ENCODE assay signal across 19 mouse cellular contexts in genomic region chr10:105453441-105453840, GRCm38 (mm10).
A peak's percentile ranks its signal among the peaks of the same experiment; 100 is the strongest.
DNase-seq lines count a peak whose midpoint lies in the region; ATAC-seq lines count a peak whose summit lies in the region.
"Had no signal": no experiment of that assay in that cellular context is flagged by ENCODE, and none has a peak within 500 bp of the region (broad histone marks: within the 10 kb centered on the region; RNA-seq: fewer than 3 reads in every experiment).

No protein-coding gene starts in this region.

- ATAC-seq in hindbrain, embryonic 11.5 days (ENCODE audit: low FRiP score) = peak; percentile 27; the same call in 1 of the 2 replicates
- no peak for ATAC-seq in hindbrain, embryonic 12.5 days (ENCODE audit: low FRiP score)
- ATAC-seq in midbrain, embryonic 14.5 days (ENCODE audit: low FRiP score, low TSS enrichment) = no peak
- no peak for ATAC-seq in midbrain, embryonic 13.5 days
- ATAC-seq: activated CD4-positive, CD25-positive, alpha-beta regulatory T cell, adult 4 months; forebrain, embryonic 14.5 days; Patski had no signal

- no peak overlapping the region for H3K4me2 ChIP-seq in hindbrain, embryonic 11.5 days (replicated peaks; ENCODE audit: low read depth, low read length)
- no peak overlapping the region for H3K4me2 ChIP-seq in hindbrain, embryonic 12.5 days (replicated peaks)
- H3K4me2 ChIP-seq in midbrain, embryonic 14.5 days (ENCODE audit: low read length) = no peak overlapping the region
- no peak overlapping the region for H3K4me2 ChIP-seq in midbrain, embryonic 13.5 days (replicated peaks)
- H3K4me2 ChIP-seq: embryonic facial prominence, embryonic 13.5 days; heart, embryonic 12.5 days; hindbrain, embryonic 13.5 days had no signal

- DNase-seq in hindbrain, embryonic 11.5 days (ENCODE audit: low spot score) = no peak
- DNase-seq in kidney, postnatal 14 days = peak; percentile 25
- DNase-seq in kidney, adult 11 months = no peak
- DNase-seq in midbrain, embryonic 14.5 days = peak; percentile 13
- DNase-seq in limb, embryonic 10.5 days (ENCODE audit: low spot score) = no peak
- DNase-seq: adrenal gland, postnatal 14 days; cerebellum, adult 11-12 months; cerebellum, adult 9-10 months; cerebellum, postnatal 36 days; gastrocnemius, adult 2 months; gastrocnemius, postnatal 25 days had no signal

- H3K27me3 ChIP-seq in hindbrain, embryonic 11.5 days (ENCODE audit: control insufficient read depth, insufficient read depth, low read length) = no peaks in the 10 kb centered on the region
- no peaks in the 10 kb centered on the region for H3K27me3 ChIP-seq in hindbrain, embryonic 12.5 days
- no peaks in the 10 kb centered on the region for H3K27me3 ChIP-seq in midbrain, embryonic 14.5 days (ENCODE audit: control insufficient read depth, insufficient read depth, low read length)
- no peaks in the 10 kb centered on the region for H3K27me3 ChIP-seq in midbrain, embryonic 13.5 days
- H3K27me3 ChIP-seq in limb, embryonic 10.5 days (ENCODE audit: low read depth, poor library complexity, severe bottlenecking) = no peaks in the 10 kb centered on the region
- H3K27me3 ChIP-seq: embryonic facial prominence, embryonic 13.5 days; heart, embryonic 12.5 days; hindbrain, embryonic 13.5 days; Patski had no signal

- 81% methylated on average over 8 of the region's 8 CpGs for WGBS in hindbrain, embryonic 11.5 days
- 71% methylated on average over 8 of the region's 8 CpGs for WGBS in hindbrain, embryonic 12.5 days
- WGBS in midbrain, embryonic 14.5 days = 65% methylated on average over 8 of the region's 8 CpGs
- WGBS in midbrain, embryonic 13.5 days = 65% methylated on average over 8 of the region's 8 CpGs
- WGBS in limb, embryonic 10.5 days = 93% methylated on average over 8 of the region's 8 CpGs

- no peak overlapping the region for H3K9ac ChIP-seq in hindbrain, embryonic 11.5 days (ENCODE audit: low read depth, low read length)
- no peak overlapping the region for H3K9ac ChIP-seq in hindbrain, embryonic 12.5 days
- H3K9ac ChIP-seq in midbrain, embryonic 14.5 days (replicated peaks; ENCODE audit: low read length) = no peak overlapping the region
- no peak overlapping the region for H3K9ac ChIP-seq in midbrain, embryonic 13.5 days (replicated peaks)
- H3K9ac ChIP-seq: embryonic facial prominence, embryonic 13.5 days; heart, embryonic 12.5 days; hindbrain, embryonic 13.5 days had no signal

- no peaks in the 10 kb centered on the region for H3K9me3 ChIP-seq in hindbrain, embryonic 11.5 days (ENCODE audit: control insufficient read depth, low read length)
- no peaks in the 10 kb centered on the region for H3K9me3 ChIP-seq in hindbrain, embryonic 12.5 days (replicated peaks)
- no peaks in the 10 kb centered on the region for H3K9me3 ChIP-seq in midbrain, embryonic 14.5 days (ENCODE audit: control insufficient read depth, low read length)
- H3K9me3 ChIP-seq in midbrain, embryonic 13.5 days = no peaks in the 10 kb centered on the region
- H3K9me3 ChIP-seq in limb, embryonic 10.5 days (replicated peaks) = no peaks in the 10 kb centered on the region
- H3K9me3 ChIP-seq: embryonic facial prominence, embryonic 13.5 days; heart, embryonic 12.5 days; hindbrain, embryonic 13.5 days had no signal

- H3K27ac ChIP-seq in hindbrain, embryonic 11.5 days (ENCODE audit: low read depth, low read length) = no peak overlapping the region
- H3K27ac ChIP-seq in hindbrain, embryonic 12.5 days = no peak overlapping the region
- no peak overlapping the region for H3K27ac ChIP-seq in midbrain, embryonic 14.5 days (replicated peaks; ENCODE audit: low read depth, low read length)
- no peak overlapping the region for H3K27ac ChIP-seq in midbrain, embryonic 13.5 days
- H3K27ac ChIP-seq in limb, embryonic 10.5 days = no peak overlapping the region
- H3K27ac ChIP-seq: embryonic facial prominence, embryonic 13.5 days; gastrocnemius, adult 2 months; hindbrain, embryonic 13.5 days had no signal

- no peak overlapping the region for H3K4me3 ChIP-seq in hindbrain, embryonic 11.5 days (ENCODE audit: low read depth, low read length)
- no peak overlapping the region for H3K4me3 ChIP-seq in hindbrain, embryonic 12.5 days
- no peak overlapping the region for H3K4me3 ChIP-seq in midbrain, embryonic 14.5 days (replicated peaks; ENCODE audit: low read depth, low read length)
- H3K4me3 ChIP-seq in midbrain, embryonic 13.5 days (replicated peaks) = no peak overlapping the region
- no peak overlapping the region for H3K4me3 ChIP-seq in limb, embryonic 10.5 days
- H3K4me3 ChIP-seq: embryonic facial prominence, embryonic 13.5 days; gastrocnemius, adult 2 months; heart, embryonic 12.5 days; hindbrain, embryonic 13.5 days had no signal

- no peaks in the 10 kb centered on the region for H3K36me3 ChIP-seq in hindbrain, embryonic 11.5 days (ENCODE audit: control insufficient read depth, insufficient read depth, low read length)
- no peaks in the 10 kb centered on the region for H3K36me3 ChIP-seq in hindbrain, embryonic 12.5 days
- H3K36me3 ChIP-seq in midbrain, embryonic 14.5 days (ENCODE audit: control insufficient read depth, insufficient read depth, low read length) = no peaks in the 10 kb centered on the region
- H3K36me3 ChIP-seq in midbrain, embryonic 13.5 days = no peaks in the 10 kb centered on the region
- H3K36me3 ChIP-seq in limb, embryonic 10.5 days = no peaks in the 10 kb centered on the region
- H3K36me3 ChIP-seq: embryonic facial prominence, embryonic 13.5 days; heart, embryonic 12.5 days; hindbrain, embryonic 13.5 days had no signal

- no peaks in the 10 kb centered on the region for H3K4me1 ChIP-seq in hindbrain, embryonic 11.5 days (replicated peaks; ENCODE audit: control insufficient read depth, insufficient read depth, low read length)
- H3K4me1 ChIP-seq in hindbrain, embryonic 12.5 days = no peaks in the 10 kb centered on the region
- no peaks in the 10 kb centered on the region; the same call in 1 of the 2 replicates for H3K4me1 ChIP-seq in midbrain, embryonic 14.5 days (ENCODE audit: control insufficient read depth, insufficient read depth, low read length)
- H3K4me1 ChIP-seq in midbrain, embryonic 13.5 days (replicated peaks) = no peaks in the 10 kb centered on the region
- no peaks in the 10 kb centered on the region for H3K4me1 ChIP-seq in limb, embryonic 10.5 days
- H3K4me1 ChIP-seq: embryonic facial prominence, embryonic 13.5 days; heart, embryonic 12.5 days had no signal

Comparison
In these comparisons a context has a peak if more than half of its experiments do, and no peak if none do; other contexts are left out.
1. DNase-seq: peak in kidney, postnatal 14 days (single experiment) and midbrain, embryonic 14.5 days (single experiment); none in hindbrain, embryonic 11.5 days (single experiment), kidney, adult 11 months (single experiment) and limb, embryonic 10.5 days (single experiment).